Mouse (Mus musculus): ENCODE measurements around the gene C2cd4a. TPM values are rescaled to one million over a fixed set of nuclear protein-coding genes. Genes with fewer than 3 reads are reported as not detected.

C2cd4a gene
- 1.4 and 1.9 TPM in 2 replicates for polyA plus RNA-seq (2014; fragmentation: Nextera tagmentation; extraction: Ambion mirVana)

DNA sequence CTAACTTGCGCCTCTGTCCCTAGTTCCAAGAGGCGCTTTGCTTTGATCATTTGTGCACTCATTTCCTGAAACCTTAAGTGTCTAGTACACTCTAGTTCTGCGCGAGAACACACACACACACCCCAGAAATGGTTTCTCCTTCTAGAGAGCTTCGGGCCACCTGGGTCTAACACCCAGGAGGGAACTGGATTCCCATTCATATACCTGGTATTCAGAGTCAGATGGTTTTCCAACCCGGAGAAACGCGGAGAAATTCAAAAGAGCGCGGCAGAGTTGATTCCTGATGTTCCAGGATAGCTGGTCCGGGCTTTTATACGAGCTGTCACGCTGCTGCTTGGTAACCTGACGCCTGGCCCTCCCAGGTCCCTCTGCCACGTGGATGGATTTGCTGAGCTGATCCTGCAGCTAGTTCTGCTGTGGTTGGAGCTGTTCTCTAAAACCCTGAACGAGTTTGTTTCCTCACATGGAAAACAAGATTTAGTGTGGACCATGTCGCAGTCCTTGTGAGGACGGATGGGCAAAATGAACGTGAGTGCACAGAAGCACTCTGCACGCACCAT, at the start of gene C2cd4a:
TSS of gene C2cd4a (minus strand) at position 285 of the 560 bp plus-strand sequence.
- peak within 1 kb of the TSS; percentile 48; the same call in 1 of the 2 replicates for H3K27ac ChIP-seq (ENCODE audit: low read length)
- 4% methylated on average over 20 of the region's 20 CpGs for WGBS

DNA sequence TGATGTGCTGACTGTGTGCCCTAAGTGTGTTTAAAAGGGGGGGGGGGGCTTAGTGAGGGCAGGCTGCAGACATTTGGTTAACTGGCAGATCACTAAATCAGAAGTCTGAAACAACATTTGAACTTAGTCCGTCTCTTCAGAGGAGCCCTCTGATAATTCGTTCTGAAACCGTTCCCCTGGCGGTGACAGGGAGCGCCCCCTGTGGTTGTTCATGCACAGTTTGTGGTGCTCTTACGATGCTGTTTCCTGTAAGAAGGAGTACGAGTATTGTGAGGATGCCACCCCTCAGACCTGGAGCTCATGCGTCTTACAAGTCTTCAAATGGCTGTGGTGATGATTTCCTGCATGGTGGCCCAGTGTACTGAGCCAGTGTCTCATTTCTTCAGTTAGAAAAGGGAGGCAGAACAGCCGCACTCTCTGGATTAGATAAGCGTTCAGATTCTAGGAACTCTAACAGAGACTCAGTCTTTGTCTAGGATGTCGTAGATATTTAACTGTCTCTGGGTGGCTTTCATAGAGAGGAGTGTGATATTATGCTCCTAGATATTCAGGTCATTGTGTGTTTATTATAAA, 46.2 kb upstream of the C2cd4a start:
- Histone ChIP-seq H3K9me3 (ENCODE audit: control insufficient read depth, low read depth, low read length) (no peaks in the 10 kb centered on the region), H3K4me2 (replicated peaks; ENCODE audit: low read depth, low read length) (no peak overlapping the region), H3K9ac (replicated peaks; ENCODE audit: low read depth, low read length) (no peak overlapping the region), H3K36me3 (ENCODE audit: control insufficient read depth, insufficient read depth, low read length) (peaks cover 5% of the 10 kb centered on the region), H3K27me3 (ENCODE audit: control insufficient read depth, insufficient read depth, low read length) (no peaks in the 10 kb centered on the region), H3K27ac (ENCODE audit: low read length) (no peak overlapping the region), H3K4me3 (ENCODE audit: low read depth, low read length) (no peak overlapping the region), H3K4me1 (ENCODE audit: control insufficient read depth, insufficient read depth, low read length) (no peaks in the 10 kb centered on the region)
- ATAC-seq (ENCODE audit: insufficient number of reproducible peaks, insufficient read depth, low FRiP score, low read depth) = no peak
- 87% methylated on average over 11 of the region's 11 CpGs for WGBS

More for the DNA sequence above, at the start of gene C2cd4a:
- peak within 1 kb of the TSS; percentile 88 for H3K4me2 ChIP-seq (replicated peaks; ENCODE audit: low read depth, low read length)
- no peak for ATAC-seq (ENCODE audit: insufficient number of reproducible peaks, insufficient read depth, low FRiP score, low read depth)
- H3K9me3 ChIP-seq (ENCODE audit: control insufficient read depth, low read depth, low read length) = 0 out of 2 replicates have a peak, but pooled peaks cover 4% of the 10 kb centered on the region
- H3K27me3 ChIP-seq (ENCODE audit: control insufficient read depth, insufficient read depth, low read length) = 0 out of 2 replicates have a peak, but pooled peaks cover 2% of the 10 kb centered on the region
- peaks cover 7% of the 10 kb centered on the region; the same call in 1 of the 2 replicates for H3K4me1 ChIP-seq (ENCODE audit: control insufficient read depth, insufficient read depth, low read length)
- peak within 1 kb of the TSS; percentile 55 for H3K4me3 ChIP-seq (ENCODE audit: low read depth, low read length)
- H3K9ac ChIP-seq (replicated peaks; ENCODE audit: low read depth, low read length) = peak within 1 kb of the TSS; percentile 28; the same call in 1 of the 2 replicates
- no peaks in the 10 kb centered on the region for H3K36me3 ChIP-seq (ENCODE audit: control insufficient read depth, insufficient read depth, low read length)

DNA sequence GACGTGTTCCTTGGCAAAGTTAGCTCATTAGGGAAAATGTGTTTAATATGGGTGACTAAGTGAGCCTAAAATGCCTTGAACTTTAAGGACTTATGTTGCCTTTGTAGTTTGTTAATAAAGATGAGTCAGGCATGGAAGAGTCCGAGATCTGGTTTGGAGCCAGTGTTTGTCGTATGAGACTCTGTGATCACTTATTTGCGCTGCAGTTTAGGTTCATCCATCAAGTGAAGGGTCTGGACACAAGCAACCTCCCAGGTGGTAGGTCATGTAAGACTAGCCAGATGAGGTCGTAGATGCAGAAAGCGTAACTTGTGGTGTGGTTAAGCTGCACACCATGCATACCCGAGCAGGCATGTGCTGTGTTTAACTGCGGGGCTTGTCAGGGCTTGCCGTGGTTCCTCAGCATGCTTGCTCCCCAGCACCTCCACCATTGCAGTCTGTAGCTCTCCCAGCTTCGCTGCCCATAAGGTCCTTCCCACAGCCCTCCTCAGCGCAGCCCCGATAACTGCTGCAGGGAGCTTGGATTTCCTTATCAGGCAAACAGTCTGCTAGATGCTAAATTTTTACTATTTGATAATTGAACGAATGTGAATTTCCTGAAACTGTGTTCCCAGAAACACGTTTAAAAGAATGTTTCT, 45.1 kb upstream of the C2cd4a start:
- H3K4me3 ChIP-seq (ENCODE audit: low read depth, low read length) = no peak overlapping the region
- H3K9ac ChIP-seq (replicated peaks; ENCODE audit: low read depth, low read length) = no peak overlapping the region
- H3K27ac ChIP-seq (ENCODE audit: low read length) = no peak overlapping the region
- H3K27me3 ChIP-seq (ENCODE audit: control insufficient read depth, insufficient read depth, low read length) = no peaks in the 10 kb centered on the region
- WGBS = 54% methylated on average over 14 of the region's 14 CpGs
- H3K36me3 ChIP-seq (ENCODE audit: control insufficient read depth, insufficient read depth, low read length) = peaks cover 5% of the 10 kb centered on the region
- no peaks in the 10 kb centered on the region for H3K4me1 ChIP-seq (ENCODE audit: control insufficient read depth, insufficient read depth, low read length)
- H3K9me3 ChIP-seq (ENCODE audit: control insufficient read depth, low read depth, low read length) = no peaks in the 10 kb centered on the region
- peak; percentile 37; the same call in 1 of the 2 replicates for ATAC-seq (ENCODE audit: insufficient number of reproducible peaks, insufficient read depth, low FRiP score, low read depth)
- H3K4me2 ChIP-seq (replicated peaks; ENCODE audit: low read depth, low read length) = no peak overlapping the region

DNA sequence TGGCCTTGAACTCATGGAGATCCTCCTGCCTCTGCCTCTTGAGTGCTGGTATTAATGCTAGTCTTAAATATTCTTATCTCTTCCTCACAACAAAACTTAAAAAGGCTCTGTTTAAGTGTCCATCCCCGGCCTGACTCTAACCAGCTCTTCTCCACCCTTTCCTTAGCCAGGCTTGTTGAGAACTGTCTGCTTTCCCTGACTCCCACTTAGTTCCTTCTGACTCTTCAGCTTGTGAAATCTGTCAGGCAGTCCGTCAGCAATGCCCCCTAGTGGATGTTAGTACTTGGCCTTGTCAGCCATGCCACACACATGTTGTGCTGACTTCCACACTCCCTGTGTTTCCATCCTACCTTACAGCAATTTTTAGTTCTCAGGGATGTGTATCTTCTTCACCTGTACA, 43.2 kb upstream of the C2cd4a start:
- Histone ChIP-seq H3K27me3 (ENCODE audit: control insufficient read depth, insufficient read depth, low read length) (no peaks in the 10 kb centered on the region), H3K9me3 (ENCODE audit: control insufficient read depth, low read depth, low read length) (no peaks in the 10 kb centered on the region), H3K4me3 (ENCODE audit: low read depth, low read length) (no peak overlapping the region), H3K27ac (ENCODE audit: low read length) (no peak overlapping the region), H3K9ac (replicated peaks; ENCODE audit: low read depth, low read length) (no peak overlapping the region), H3K36me3 (ENCODE audit: control insufficient read depth, insufficient read depth, low read length) (peaks cover 5% of the 10 kb centered on the region), H3K4me2 (replicated peaks; ENCODE audit: low read depth, low read length) (no peak overlapping the region), H3K4me1 (ENCODE audit: control insufficient read depth, insufficient read depth, low read length) (no peaks in the 10 kb centered on the region)
- no peak for ATAC-seq (ENCODE audit: insufficient number of reproducible peaks, insufficient read depth, low FRiP score, low read depth)
- WGBS = 54% methylated on average over 2 of the region's 2 CpGs

DNA sequence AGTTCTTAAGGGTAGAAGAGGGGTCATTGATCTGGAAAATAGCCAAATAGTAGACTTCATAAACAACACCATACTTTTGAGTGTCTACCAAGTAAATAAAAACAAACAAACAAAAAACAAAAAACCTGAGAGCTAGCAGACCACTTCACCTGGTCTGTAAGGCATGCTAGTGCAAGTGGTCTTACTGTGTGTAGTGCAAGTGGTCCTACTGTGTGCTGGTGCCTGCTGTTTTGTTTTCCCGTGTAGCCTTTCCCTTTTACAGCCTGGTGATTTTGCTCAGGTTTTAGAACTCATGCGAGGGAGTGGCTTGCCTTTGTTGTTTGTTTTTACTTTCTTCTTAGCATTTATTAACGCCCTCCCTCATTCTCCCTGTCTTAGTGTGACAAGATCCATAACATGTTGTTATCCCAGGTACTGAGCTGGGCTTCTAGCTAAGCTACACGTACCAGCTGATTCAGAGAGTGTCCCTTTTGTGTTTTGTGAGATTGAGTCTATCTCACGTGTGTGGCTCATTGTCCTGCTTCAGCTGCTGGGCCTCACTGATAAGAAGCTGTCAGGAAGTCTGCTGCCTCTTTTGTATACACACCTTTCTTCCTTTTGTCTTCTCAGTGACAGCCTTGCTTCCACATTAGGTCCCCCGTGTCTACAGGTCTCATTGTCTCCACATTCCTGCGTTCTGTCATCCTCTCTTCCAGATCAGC, 42.5 kb upstream of the C2cd4a start:
- H3K27ac ChIP-seq (ENCODE audit: low read length) = no peak overlapping the region
- ATAC-seq (ENCODE audit: insufficient number of reproducible peaks, insufficient read depth, low FRiP score, low read depth) = no peak
- no peaks in the 10 kb centered on the region for H3K4me1 ChIP-seq (ENCODE audit: control insufficient read depth, insufficient read depth, low read length)
- no peak overlapping the region for H3K9ac ChIP-seq (replicated peaks; ENCODE audit: low read depth, low read length)
- H3K4me2 ChIP-seq (replicated peaks; ENCODE audit: low read depth, low read length) = no peak overlapping the region
- H3K9me3 ChIP-seq (ENCODE audit: control insufficient read depth, low read depth, low read length) = no peaks in the 10 kb centered on the region
- no peaks in the 10 kb centered on the region for H3K27me3 ChIP-seq (ENCODE audit: control insufficient read depth, insufficient read depth, low read length)
- H3K36me3 ChIP-seq (ENCODE audit: control insufficient read depth, insufficient read depth, low read length) = peaks cover 5% of the 10 kb centered on the region; the same call in 1 of the 2 replicates
- H3K4me3 ChIP-seq (ENCODE audit: low read depth, low read length) = no peak overlapping the region
- WGBS = 69% methylated on average over 7 of the region's 7 CpGs

DNA sequence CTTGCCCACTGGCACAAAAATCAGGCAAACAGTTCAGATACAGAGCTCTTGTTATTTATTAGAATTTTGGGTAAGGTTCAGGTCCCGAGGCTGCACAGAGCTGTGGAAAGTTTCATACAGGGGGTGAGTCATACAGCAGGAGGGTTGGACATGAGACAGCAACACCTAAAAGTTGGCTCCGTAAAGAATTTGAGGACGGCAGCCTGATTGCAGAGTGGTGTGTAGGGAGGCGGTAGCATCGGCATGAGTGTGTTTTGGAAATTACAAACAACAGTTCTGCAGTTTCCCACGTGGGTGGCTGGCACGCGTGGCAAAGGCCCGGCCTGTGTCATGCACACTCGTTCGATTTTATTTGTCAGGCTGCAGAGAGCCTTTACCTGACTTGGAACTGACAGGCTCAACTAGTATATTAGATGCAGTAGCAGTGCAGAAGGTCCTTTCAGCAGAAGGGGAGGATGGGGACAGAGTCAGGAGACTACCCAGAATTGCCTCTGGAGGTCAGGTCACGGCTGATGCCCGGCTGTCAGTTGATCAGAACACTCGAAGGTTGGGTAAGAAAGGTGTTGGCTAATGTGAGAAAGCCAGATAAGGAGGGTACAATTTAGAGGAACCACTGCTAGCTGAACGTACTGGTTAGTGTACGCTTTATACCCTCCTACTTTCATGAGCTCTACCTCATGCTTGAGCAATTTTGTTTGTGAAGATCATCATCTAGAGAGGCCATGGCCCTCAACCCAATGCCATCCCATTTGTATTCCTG, 37.7 kb upstream of the C2cd4a start:
- Histone ChIP-seq H3K36me3 (ENCODE audit: control insufficient read depth, insufficient read depth, low read length) (no peaks in the 10 kb centered on the region), H3K4me2 (replicated peaks; ENCODE audit: low read depth, low read length) (no peak overlapping the region), H3K4me1 (ENCODE audit: control insufficient read depth, insufficient read depth, low read length) (no peaks in the 10 kb centered on the region), H3K27me3 (ENCODE audit: control insufficient read depth, insufficient read depth, low read length) (no peaks in the 10 kb centered on the region), H3K9ac (replicated peaks; ENCODE audit: low read depth, low read length) (no peak overlapping the region), H3K9me3 (ENCODE audit: control insufficient read depth, low read depth, low read length) (no peaks in the 10 kb centered on the region), H3K27ac (ENCODE audit: low read length) (no peak overlapping the region), H3K4me3 (ENCODE audit: low read depth, low read length) (no peak overlapping the region)
- 83% methylated on average over 16 of the region's 16 CpGs for WGBS
- ATAC-seq (ENCODE audit: insufficient number of reproducible peaks, insufficient read depth, low FRiP score, low read depth) = no peak

DNA sequence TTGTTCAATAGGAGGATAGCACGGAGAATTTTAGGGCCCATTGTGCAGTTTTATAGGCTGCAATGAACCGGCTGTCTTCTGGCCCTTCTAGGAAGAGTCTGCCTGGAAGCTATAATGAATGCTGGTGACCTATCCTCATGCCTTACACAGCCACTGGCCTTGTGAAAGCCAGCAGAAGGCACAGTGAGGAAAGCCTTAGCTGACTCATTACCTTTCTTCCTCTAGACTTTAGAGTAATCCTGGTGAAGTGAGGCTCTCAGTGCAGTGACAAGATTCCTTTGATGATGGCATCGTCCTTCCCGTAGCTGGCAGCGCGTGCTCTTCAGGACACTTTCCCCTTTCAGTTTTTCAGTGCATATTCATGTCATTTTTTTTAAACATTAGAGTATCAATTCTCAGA, 35.3 kb upstream of the C2cd4a start:
- Histone ChIP-seq H3K4me3 (ENCODE audit: low read depth, low read length) (no peak overlapping the region), H3K9ac (replicated peaks; ENCODE audit: low read depth, low read length) (no peak overlapping the region), H3K9me3 (ENCODE audit: control insufficient read depth, low read depth, low read length) (no peaks in the 10 kb centered on the region), H3K27ac (ENCODE audit: low read length) (no peak overlapping the region), H3K36me3 (ENCODE audit: control insufficient read depth, insufficient read depth, low read length) (no peaks in the 10 kb centered on the region), H3K4me2 (replicated peaks; ENCODE audit: low read depth, low read length) (no peak overlapping the region), H3K4me1 (ENCODE audit: control insufficient read depth, insufficient read depth, low read length) (0 out of 2 replicates have a peak, but pooled peaks cover 4% of the 10 kb centered on the region), H3K27me3 (ENCODE audit: control insufficient read depth, insufficient read depth, low read length) (no peaks in the 10 kb centered on the region)
- no peak for ATAC-seq (ENCODE audit: insufficient number of reproducible peaks, insufficient read depth, low FRiP score, low read depth)
- WGBS = 85% methylated on average over 6 of the region's 6 CpGs

DNA sequence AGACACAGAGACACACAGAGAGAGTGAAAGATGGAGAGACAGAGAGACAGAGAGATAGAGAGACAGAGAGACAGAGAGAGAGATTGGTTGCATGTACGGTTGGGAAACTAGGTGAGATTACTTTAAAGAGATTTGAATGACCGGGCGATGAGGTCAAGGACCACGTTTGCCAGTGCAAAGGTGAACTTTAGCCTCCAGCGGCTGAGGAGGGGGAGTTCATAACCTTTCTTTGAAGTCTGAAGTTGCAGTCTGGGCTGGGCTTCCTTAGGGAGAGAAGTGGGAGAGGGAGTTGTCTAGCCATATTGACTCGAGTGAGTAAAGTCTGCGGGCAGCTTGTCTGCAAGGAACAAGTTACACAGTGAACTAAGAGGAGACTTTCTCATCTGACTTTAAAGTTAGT, 33.3 kb upstream of the C2cd4a start:
- Histone ChIP-seq H3K27me3 (ENCODE audit: control insufficient read depth, insufficient read depth, low read length) (no peaks in the 10 kb centered on the region), H3K36me3 (ENCODE audit: control insufficient read depth, insufficient read depth, low read length) (no peaks in the 10 kb centered on the region; the same call in 1 of the 2 replicates), H3K9me3 (ENCODE audit: control insufficient read depth, low read depth, low read length) (no peaks in the 10 kb centered on the region), H3K9ac (replicated peaks; ENCODE audit: low read depth, low read length) (no peak overlapping the region), H3K4me3 (ENCODE audit: low read depth, low read length) (no peak overlapping the region), H3K27ac (ENCODE audit: low read length) (no peak overlapping the region), H3K4me1 (ENCODE audit: control insufficient read depth, insufficient read depth, low read length) (0 out of 2 replicates have a peak, but pooled peaks cover 4% of the 10 kb centered on the region), H3K4me2 (replicated peaks; ENCODE audit: low read depth, low read length) (no peak overlapping the region)
- 26% methylated on average over 7 of the region's 7 CpGs for WGBS
- no peak for ATAC-seq (ENCODE audit: insufficient number of reproducible peaks, insufficient read depth, low FRiP score, low read depth)
